Mouse (Mus musculus) thymus, postnatal 14 days (tissue): ENCODE data around the gene Armc12.

Experiments
- DNase-seq: peaks from one replicate; pipeline ENCODE4 v3.0.0; 2021

Armc12 gene

GRCm38 (mm10) chr17:28530506-28530905, at the start of gene Armc12:
Gene Armc12 (plus strand): TSS chr17:28530806.
- no peak for DNase-seq

- DNase-seq = peak; percentile 68
These were observed 45.7 kb upstream of the Armc12 start for GRCm38 (mm10) chr17:28484704-28485445.

- peak; percentile 71 for DNase-seq
These were observed 45.1 kb upstream of the Armc12 start for GRCm38 (mm10) chr17:28485446-28485948.

- peak; percentile 98 for DNase-seq
These were observed 44.6 kb upstream of the Armc12 start for GRCm38 (mm10) chr17:28485977-28486400.

GRCm38 (mm10) chr17:28486720-28487119, 43.9 kb upstream of the Armc12 start:
- peak; percentile 36 for DNase-seq

GRCm38 (mm10) chr17:28487584-28488257, 42.9 kb upstream of the Armc12 start:
- DNase-seq = no peak

- DNase-seq = peak; percentile 66
These were observed 42.2 kb upstream of the Armc12 start for GRCm38 (mm10) chr17:28488258-28489013.

GRCm38 (mm10) chr17:28491035-28491770, 39.4 kb upstream of the Armc12 start:
- DNase-seq = no peak

GRCm38 (mm10) chr17:28495832-28496231, 34.8 kb upstream of the Armc12 start:
- DNase-seq = no peak

- DNase-seq = no peak
These were observed 31.4 kb upstream of the Armc12 start for GRCm38 (mm10) chr17:28499190-28499589.

GRCm38 (mm10) chr17:28500465-28500864, 30.1 kb upstream of the Armc12 start:
- DNase-seq = no peak

- no peak for DNase-seq
These were observed 28.3 kb upstream of the Armc12 start for GRCm38 (mm10) chr17:28502196-28502821.

GRCm38 (mm10) chr17:28504182-28504581, 26.4 kb upstream of the Armc12 start:
- no peak for DNase-seq

- DNase-seq = peak; percentile 45
These were observed 25.0 kb upstream of the Armc12 start for GRCm38 (mm10) chr17:28505591-28505990.

- no peak for DNase-seq
These were observed 23.7 kb upstream of the Armc12 start for GRCm38 (mm10) chr17:28506895-28507294.

- no peak for DNase-seq
These were observed 23.1 kb upstream of the Armc12 start for GRCm38 (mm10) chr17:28507496-28507895.

- peak; percentile 54 for DNase-seq
These were observed 19.9 kb upstream of the Armc12 start for GRCm38 (mm10) chr17:28510445-28511342.

- DNase-seq = no peak
These were observed 18.7 kb upstream of the Armc12 start for GRCm38 (mm10) chr17:28511616-28512541.

GRCm38 (mm10) chr17:28512696-28513095, 17.9 kb upstream of the Armc12 start:
- DNase-seq = no peak

GRCm38 (mm10) chr17:28513337-28513736, 17.3 kb upstream of the Armc12 start:
- no peak for DNase-seq
